Mouse (Mus musculus): ENCODE results near the gene Kcnj6.

Kcnj6 gene

DNA sequence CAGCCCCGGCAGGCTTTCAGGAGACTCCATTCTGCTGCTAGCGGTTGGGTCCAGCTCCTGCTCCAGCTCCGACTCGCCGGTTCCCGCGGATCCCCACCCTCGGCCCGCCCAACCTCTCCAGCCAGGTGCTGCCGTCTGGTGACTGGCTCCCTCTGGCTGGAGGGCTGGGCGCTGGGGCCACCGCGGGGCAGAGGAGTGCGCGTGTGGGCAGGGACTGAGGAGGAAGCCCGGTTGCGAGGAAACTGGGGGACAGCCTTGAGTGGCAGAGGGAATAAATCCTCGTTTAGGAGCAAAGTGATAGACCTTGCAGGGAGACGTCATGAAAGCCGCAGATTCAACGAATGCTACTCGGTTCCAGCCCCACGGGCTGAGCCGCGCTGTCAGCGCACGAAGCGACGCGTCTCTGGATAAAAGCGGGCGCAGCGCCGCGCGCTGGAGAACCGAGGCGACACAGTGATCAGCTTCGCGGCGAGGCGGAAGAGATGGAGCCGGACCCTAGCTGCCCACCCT is at the start of gene Kcnj6:
Kcnj6 (minus strand) TSS at position 362 of the 510 bp plus-strand sequence.
- in situ Hi-C loops (cut with MseI, MboI): no loop called here

DNA sequence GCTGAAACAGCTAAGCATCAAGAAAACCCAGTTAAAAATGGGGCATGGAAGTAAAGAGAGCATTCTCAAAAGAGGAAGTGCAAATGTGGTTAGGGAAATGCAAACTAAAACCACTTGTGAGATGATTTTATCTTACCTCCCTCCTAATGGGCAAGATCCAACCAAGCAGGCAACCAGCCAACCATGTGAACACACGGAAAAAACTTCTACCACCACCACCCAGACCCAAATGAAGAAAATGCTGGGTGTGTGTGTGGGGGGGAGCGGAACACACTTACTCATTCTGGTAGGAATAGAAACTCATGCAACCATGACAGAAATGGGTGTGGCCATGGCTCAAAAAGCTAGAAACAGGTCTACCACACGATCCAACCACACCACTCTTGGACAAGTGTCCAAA is 12.4 kb upstream of the Kcnj6 start:
- in situ Hi-C loops (cut with MseI, MboI): no loop called here

DNA sequence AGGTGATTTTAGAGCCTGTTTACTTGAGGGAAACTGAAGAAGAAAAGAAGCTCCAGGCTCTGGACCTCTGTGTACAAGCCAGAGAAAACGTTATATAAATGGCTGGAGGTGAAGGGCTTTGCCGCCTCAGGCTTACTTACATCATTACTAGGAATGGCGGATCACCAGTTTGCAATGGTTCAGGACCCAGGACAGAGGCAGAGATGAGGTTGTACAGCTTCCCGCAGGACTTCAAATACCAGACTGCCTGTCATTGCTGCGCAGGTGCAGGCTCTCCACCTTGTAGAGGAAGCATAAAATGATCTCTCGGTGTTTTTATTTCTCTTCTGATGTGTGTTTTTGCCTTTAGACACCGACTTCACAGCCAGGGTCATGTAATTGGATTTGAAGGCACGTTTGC is 7.1 kb upstream of the Kcnj6 start:
- in situ Hi-C loops (cut with MseI, MboI): no loop called here

DNA sequence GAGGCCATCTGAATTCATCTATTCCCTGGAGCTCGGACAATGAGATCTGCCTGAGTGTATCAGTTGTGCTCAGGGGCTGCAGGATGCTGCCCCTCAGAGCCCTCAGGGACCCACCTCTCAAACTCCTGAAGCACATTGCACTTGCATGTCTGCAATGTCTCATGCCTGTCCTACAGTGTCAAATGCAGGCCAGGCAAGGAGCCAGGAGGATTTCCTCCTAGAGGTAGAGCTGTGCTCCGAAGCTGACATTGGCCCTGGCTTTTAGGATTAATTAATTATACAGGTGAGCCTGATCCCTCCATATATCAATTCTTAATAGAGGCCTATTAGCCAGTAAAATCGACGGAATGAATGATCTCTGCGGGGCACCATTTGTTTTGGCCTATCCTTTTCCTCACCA is 2.0 kb upstream of the Kcnj6 start:
- in situ Hi-C loops (cut with MseI, MboI): no loop called here

DNA sequence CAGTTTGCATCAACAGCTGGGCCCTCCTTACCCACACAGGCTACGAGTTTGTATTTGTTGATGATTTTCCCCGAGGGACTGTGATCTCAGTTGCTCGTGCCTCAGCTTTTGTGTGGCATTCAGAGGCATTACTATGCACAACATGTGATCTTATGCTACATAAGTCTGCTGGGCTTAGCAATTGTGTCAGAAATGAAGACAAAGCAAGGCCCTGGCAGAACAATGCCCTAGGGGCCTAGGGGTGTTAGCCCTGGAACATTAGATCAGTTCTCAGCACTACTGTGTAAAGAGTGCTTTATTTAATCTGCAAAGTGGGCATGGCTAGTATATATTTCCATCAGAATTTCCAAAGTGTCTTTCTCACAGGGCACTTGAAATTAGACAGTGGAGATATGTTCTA is 1.5 kb upstream of the Kcnj6 start:
- in situ Hi-C loops (cut with MseI, MboI): no loop called here

DNA sequence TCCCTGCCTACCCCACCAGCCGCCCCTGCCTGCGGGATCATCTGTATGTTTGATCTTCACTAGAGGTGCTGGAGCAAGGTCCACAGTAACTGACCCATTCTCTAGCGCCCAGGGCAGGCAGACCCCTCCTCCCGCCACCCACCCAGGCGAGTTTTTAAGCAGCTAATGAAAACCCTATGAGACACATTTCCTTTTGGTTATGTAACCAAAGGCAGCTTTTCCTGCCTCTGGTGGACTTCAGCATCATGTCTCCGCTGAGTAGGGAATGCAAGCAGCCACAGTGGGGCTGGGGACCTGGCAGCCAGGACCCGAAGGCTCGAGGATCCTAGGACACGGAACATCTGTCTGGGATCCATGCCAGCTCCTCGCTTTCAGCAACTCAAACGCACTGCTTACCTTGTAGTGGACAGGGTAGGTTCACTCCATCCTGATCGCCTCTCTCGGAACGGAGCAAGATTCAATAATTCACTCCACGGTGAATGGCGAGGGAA is 665 bp downstream of the Kcnj6 start:
- in situ Hi-C loops (cut with MseI, MboI): no loop called here

DNA sequence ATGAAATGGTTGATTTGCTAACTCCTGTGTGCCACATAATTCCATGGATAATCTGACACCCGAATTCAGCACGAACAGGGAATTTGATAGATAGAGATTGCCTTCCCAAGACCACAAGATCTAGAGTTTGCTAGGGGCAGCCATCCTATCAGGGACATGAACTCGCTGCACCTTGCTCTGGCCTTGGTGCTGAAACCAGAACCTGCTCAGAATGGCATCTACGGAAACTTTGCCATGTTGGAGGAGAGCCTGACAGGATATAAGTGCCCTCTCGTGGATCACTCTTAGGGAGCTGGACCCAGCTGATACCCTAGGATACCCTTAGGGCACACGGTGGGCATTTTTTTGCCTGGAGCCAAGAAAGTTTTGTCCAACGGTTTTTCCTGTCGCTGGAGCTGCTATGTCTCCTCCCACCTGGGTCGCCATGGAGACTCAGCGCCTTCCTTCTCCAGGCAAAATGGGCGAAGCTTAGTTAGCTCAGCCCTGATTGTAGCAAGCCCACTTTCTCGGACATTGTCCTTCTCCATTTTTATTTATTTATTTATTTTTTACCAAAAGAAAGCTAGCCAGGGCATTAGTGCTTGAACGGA is 1.9 kb downstream of the Kcnj6 start:
- in situ Hi-C loops (cut with MseI, MboI): no loop called here

DNA sequence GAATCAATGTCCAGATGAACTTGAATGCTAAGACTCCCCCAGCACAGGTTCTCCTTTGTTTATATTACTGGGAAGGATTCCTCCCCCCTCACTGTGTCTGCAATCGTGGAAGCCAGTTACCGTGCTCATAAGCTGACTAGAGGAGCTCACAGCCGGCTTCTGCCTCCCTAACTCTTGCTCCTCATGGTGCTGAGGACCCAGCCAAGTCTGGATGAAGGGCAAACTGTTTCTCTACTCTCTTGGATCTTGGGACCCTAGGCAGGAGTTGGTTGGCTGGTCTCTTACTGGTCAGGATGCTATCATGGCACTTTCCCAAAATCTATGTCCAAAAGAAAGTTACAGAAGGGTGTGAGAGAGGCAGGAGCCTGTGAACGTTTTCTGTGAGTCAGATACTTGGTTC is 2.6 kb downstream of the Kcnj6 start:
- in situ Hi-C loops (cut with MseI, MboI): no loop called here

DNA sequence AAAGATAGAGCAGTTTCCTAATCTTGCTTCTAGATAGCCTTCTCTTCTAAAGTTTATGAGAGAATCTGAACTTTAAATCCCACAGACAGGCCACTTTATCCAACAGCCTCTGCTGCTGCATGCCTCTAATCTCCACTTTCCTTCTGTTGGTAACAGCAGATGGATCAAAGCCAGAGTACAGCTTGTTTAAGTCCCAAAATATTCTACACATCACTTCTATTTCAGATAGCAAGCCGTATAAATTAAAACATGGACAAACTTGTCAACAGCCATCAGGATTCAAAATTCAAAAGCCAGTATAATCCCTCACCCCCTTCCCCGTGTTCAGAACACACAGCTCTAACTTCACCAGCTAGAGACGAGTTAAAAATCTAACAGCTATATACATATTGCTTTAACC is 3.4 kb downstream of the Kcnj6 start:
- in situ Hi-C loops (cut with MseI, MboI): no loop called here

DNA sequence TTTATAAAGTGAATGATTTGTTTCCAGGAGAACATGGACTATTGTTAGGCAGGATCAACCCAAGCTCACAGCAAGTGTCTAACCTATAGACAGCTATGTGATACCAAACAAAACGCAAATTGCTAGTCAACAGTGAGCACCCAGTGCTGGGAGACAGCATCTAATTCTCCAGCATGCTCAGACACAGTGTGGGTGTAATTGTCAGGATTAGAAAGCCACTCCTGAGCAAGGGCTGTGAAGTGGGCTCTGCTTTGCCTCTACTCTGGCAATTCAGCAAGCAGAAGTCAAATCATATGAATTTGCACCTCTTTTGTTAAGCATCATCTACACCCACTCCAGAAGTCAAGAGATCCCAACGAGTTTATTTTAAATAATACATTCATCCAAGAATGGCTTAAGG is 7.4 kb downstream of the Kcnj6 start:
- in situ Hi-C loops (cut with MseI, MboI): no loop called here

DNA sequence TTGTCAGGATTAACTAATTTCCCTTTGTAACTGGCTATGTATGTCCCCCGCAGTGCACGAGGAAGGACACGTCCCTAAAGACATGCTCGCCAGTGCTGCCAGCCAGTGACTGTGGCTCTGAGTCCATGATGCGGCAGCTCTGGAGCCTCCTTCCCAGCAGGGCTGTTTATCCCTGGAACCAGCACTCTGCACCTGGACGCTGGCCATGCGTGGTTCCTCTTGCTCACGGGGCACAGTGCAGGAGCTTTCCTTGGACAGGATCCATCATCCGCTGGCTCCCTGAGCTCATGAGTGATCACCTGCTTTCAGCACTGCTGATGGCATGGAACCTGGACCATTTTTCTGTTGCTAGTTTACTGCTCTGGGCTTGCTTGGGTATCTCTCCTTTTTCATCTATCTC is 10.8 kb downstream of the Kcnj6 start:
- in situ Hi-C loops (cut with MseI, MboI): no loop called here

DNA sequence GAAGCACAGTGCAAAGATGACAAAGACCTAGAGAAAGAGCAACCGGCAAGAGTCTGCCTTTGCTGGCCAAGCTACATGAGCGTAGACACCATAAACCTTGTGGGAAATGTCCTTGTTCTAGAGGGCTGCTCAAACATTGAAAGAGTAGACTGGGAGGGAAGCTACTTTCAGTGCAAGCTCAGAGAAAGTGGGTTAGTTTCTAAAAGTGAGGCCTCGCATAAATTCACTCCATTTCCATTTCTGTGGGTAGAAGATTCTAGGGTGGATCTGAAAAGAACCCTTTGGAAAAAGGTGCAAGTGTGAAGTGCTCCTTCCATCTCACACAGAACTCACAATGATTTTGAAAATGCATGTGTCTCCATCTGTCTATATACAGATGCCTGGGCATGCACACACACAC is 13.2 kb downstream of the Kcnj6 start:
- in situ Hi-C loops (cut with MseI, MboI): no loop called here

DNA sequence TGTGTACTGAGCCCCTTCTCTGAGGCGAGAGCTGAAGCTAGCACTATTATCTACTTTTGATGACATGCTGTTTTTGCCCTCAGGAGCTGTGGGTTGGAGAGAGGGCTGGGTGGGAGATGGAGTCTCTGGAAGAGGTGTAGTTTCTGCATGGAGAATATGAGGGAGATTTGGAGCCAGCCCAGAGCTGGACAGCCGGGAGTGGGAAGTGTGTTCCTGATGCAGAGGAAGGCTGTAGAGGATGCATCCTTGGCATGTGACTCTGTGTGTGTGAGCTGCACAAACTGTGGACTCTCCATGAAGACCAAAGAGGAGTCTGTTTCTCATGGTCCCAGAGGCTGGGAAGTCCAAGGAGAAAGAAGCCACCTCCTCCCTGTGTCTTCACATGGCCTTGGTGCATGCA is 17.1 kb downstream of the Kcnj6 start:
- in situ Hi-C loops (cut with MseI, MboI): no loop called here

DNA sequence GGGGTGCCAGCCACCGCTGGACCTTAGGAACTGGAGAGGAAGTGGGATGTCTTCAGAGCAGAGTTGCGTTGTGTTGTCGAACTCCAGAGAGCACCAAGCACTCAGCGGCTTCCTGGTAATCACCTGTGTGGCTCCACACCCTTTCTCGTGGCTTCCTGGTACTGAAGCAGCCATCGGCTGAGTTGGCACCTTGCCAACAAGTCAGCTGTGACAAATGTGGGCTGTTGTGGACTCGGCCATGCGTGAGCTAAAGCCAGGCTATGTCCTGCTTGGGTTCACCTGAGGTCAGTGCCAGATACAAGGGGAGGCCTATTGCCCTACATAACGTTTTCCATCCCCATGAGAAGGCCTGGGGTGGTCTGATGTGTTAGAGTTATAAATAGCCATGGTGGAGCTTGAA is 18.0 kb downstream of the Kcnj6 start:
- in situ Hi-C loops (cut with MseI, MboI): no loop called here

DNA sequence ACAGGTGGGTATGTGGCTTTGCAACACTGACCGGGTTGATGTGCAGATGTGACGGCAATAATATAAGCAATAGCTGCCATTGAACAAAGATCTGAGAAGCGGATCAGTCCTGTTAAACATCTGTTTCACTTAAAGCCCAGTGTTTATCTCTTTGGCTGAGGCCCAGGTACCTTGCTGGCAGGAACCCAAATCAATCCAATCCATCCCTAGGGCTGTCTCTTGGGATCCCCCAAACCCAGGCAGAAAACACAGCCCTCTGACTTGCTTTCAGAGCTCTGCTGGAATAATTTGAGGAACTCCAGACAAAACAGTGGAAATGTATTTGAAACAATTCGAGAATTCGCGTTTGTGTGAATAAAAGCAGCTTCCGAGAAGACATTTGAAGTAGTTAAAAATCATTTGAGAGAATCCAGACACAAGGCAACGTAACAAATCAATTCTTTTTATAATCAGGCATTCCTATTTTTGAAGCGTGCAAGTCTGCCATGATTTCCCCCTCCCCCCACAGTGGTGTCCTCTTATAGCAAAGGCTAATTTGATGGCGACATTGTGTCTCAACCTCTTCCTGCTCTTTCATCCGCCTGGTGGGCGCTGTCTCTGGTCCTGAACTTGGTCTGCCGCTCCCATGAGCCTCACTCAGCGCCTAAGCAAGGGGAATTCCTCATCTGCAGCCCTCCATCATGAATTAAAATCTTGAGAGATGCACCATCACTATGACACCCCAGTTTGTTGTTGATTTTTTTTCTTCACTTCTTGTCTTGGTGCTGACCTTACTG is 25.2 kb downstream of the Kcnj6 start:
- in situ Hi-C loops (cut with MseI, MboI): no loop called here

DNA sequence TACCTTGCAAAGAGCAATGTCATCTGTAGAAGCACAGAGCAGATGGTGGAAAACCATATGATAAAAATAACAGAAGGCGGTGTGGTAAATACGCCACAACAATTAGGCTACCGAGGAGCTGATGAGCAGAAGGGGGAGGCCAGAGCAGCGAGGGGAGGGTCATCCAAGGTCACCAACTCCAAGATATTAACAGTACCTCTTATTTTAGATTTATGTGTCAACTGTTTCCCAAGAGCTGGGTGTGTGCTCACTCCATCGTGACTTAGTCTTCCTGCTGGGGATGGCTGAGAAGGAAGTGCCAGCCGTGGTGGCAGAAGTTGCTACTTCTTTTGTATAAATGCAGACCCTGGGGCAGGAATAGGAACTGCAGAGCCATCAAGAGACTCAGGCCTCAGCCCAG is 28.6 kb downstream of the Kcnj6 start:
- in situ Hi-C loops (cut with MseI, MboI): no loop called here

DNA sequence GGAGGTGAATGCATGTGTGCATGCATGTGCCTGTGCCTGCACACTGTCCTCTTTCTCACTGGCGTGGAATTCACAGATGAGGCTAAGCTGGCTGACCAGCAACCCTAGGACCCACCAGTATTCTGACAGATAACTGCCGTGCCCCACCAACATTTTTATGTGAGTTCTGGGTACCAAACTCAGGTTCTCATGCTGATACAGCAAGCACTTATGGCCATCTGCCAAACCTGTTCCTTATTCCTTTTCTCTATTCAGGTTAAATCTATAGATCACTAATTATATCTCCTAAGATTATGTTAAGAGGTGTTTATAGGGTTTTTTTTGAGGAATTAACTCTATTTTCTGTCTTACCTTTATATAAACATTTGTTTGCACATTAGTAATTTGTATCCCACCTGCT is 29.0 kb downstream of the Kcnj6 start:
- in situ Hi-C loops (cut with MseI, MboI): no loop called here

DNA sequence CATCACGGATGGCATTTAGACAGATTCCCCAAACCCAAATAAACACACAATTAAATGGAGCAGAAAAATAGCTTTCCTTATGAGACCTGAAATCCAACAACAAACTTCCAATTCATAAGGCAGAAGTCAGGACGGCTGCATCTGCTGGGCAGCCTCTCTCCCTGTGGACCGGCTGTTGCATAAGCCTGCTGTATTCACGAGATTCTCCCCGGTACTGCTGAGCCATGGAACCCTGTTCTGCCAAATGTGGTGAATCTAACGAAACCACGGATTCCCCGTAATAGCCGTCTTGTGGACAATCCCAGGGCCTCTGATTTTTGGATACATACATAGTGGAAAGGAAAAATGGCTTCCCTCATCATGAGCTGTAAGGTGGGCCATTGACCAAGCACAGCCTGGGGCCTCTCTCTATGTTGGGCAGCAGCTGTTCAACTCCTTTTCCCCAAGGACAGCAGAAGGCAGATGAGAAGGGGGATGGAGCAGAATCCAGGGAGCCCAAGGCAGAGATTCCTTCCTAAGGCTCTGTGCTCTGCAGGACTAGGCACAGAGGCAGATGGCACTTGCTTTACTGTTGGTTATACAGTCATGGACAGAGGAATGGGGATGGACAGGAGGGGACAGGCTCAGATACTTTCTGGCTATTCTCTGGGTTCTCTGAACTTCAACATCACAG is 40.2 kb downstream of the Kcnj6 start:
- in situ Hi-C loops (cut with MseI, MboI): no loop called here

DNA sequence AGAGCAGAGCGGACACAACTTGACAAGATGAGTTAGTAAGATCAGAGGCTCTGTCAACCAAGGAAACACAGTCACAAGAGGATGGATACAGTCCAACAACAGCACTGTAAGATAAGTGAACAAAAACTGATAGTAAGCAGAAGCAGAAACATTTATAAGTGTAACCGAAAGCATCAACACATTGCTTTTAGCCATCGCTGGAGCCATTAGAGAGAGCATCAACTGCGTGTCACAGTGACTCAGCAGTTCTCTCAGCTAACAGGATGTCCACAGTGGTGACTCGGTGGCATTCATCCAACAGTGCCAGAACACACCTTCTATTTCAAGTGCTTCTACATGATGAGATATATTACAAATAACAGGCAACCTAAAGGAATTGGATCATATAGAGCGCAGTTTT is 41.1 kb downstream of the Kcnj6 start:
- in situ Hi-C loops (cut with MseI, MboI): no loop called here

DNA sequence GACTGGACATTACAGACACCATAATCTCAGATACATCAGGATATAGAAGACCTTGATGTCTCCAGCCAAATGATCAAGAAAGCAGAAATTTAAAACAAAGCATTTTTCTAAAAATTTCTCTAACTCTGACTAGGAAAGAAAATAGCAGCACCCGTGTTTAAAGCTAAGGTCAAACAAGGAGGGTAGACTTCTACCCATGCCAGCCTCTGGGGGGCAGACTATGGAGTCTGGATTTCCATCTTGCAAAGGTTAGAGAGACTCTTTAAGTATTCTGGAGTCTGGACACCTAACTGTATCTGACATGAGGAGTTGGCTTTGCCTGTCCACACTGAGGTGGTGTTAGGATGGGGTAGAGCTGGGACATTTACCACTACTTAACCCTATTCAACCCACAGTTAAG is 44.2 kb downstream of the Kcnj6 start:
- in situ Hi-C loops (cut with MseI, MboI): no loop called here

DNA sequence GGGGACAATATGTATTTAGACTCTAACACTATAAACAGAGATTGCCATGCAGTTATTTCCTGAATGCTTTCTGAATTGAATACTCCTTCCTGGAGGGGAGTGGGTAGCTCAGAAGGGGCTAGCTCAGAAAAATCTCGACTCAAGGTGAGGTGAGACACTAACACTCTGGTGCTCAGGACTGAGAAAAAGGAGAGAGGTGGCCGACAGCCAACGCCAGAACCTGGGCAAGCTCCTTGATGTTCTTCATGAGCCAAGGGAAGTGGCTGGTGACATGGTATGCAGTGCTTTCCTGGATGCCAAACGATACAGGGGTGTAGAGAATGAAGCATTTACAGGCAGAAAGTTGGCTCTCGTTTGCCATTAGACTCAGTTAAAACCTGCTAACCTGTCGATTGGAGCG is 48.3 kb downstream of the Kcnj6 start:
- in situ Hi-C loops (cut with MseI, MboI): no loop called here

DNA sequence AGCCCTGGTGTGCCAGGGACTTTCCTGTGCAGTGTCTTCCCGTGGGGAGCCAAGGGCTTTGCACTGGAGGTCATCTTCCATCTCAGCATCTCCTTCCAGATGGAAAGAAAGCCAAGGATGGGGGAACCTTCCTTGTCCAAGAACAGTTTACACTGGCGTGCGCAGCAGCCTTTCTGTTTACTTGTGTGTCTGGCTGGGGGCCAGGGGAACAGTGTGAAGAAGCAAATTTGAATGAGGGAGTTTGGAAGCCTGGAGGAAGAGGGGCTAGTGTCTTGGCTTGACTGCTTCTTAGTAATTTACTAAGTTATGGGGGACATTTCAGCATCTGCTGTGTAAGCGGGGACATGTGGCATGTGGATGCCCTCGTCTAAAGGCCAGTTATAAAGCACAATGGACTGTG is 50.7 kb downstream of the Kcnj6 start:
- in situ Hi-C loops (cut with MseI, MboI): no loop called here

DNA sequence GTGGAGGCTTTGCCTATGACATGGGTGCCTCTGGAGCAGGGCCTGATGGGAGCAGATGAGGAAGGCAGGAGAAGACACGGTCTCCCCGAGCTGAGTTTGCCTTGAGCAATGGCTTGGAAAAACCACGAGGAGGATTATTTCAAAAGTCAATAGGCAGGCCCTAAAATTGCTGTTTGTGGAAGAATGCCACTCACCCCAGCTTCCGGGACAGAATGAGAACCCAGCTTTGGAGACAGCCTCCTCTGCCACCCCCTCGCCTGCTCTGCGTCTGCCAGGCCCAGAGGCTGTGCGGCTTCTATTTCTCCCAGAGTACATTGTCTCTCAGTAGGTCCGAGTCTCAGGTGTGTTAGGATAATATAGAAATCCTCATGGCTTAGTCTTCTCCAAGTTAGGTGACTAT is 64.8 kb downstream of the Kcnj6 start:
- in situ Hi-C loops (cut with MseI, MboI): no loop called here
